Mouse (Mus musculus) gonadal fat pad, adult 2 months (tissue): ENCODE measurements around the gene Dock1. TPM values are rescaled to one million over a fixed set of nuclear protein-coding genes. Genes with fewer than 3 reads are reported as not detected.

Experiments used
- DNase-seq: peaks from one replicate; pipeline ENCODE4 v3.0.0-alpha.2; 2012; ENCODE audit warnings: low read depth
- polyA plus RNA-seq: library from polyadenylated mRNA; depleted of rRNA; stranded (reverse); fragments of >200 nt; gene quantifications from 2 replicates; pipeline ENCODE4 v1.2.3, GENCODE M21; 2012; rRNA removed

The Dock1 gene
- 13.0 and 15.7 TPM in 2 replicates for polyA plus RNA-seq

GRCm38 (mm10) chr7:134670312-134671002 is at the start of gene Dock1:
Gene Dock1 (plus strand): TSS chr7:134670654.
- DNase-seq: no peak

GRCm38 (mm10) chr7:134627906-134628305 is 42.5 kb upstream of the Dock1 start:
- DNase-seq: no peak

- no peak for DNase-seq
These were observed 20.1 kb upstream of the Dock1 start for GRCm38 (mm10) chr7:134650246-134650830.

GRCm38 (mm10) chr7:134651071-134651470 is 19.4 kb upstream of the Dock1 start:
- no peak for DNase-seq

GRCm38 (mm10) chr7:134663241-134663640 is 7.2 kb upstream of the Dock1 start:
- no peak for DNase-seq

GRCm38 (mm10) chr7:134665642-134666282 is 4.7 kb upstream of the Dock1 start:
- DNase-seq: no peak

GRCm38 (mm10) chr7:134667271-134667702 is 3.2 kb upstream of the Dock1 start:
- DNase-seq: no peak

- DNase-seq: no peak
These were observed 761 bp upstream of the Dock1 start for GRCm38 (mm10) chr7:134669474-134670311.

- DNase-seq: no peak
These were observed 578 bp downstream of the Dock1 start for GRCm38 (mm10) chr7:134671003-134671461.

- DNase-seq: no peak
These were observed 1.0 kb downstream of the Dock1 start for GRCm38 (mm10) chr7:134671467-134671901.

GRCm38 (mm10) chr7:134673135-134673534 is 2.7 kb downstream of the Dock1 start:
- DNase-seq: no peak

- DNase-seq: no peak
These were observed 3.5 kb downstream of the Dock1 start for GRCm38 (mm10) chr7:134673952-134674351.

GRCm38 (mm10) chr7:134677852-134678251 is 7.4 kb downstream of the Dock1 start:
- DNase-seq: no peak

GRCm38 (mm10) chr7:134679314-134680158 is 9.1 kb downstream of the Dock1 start:
- DNase-seq: no peak

GRCm38 (mm10) chr7:134680161-134680560 is 9.7 kb downstream of the Dock1 start:
- no peak for DNase-seq

- DNase-seq: no peak
These were observed 11.5 kb downstream of the Dock1 start for GRCm38 (mm10) chr7:134681729-134682527.

GRCm38 (mm10) chr7:134688332-134688731 is 17.9 kb downstream of the Dock1 start:
- no peak for DNase-seq

- DNase-seq: no peak
These were observed 19.7 kb downstream of the Dock1 start for GRCm38 (mm10) chr7:134690118-134690517.

- no peak for DNase-seq
These were observed 20.4 kb downstream of the Dock1 start for GRCm38 (mm10) chr7:134690806-134691205.

GRCm38 (mm10) chr7:134693325-134693724 is 22.9 kb downstream of the Dock1 start:
- DNase-seq: no peak
